Mouse (Mus musculus) erythroblast, embryonic 14.5 days (primary cell): ENCODE data around the gene Parva.

ENCODE experiments used
- GATA1 ChIP-seq: IDR thresholded peaks from 2 replicates; pipeline ENCODE4 v1.6.1; 2012; ENCODE audit warnings: low read length, inconsistent platforms, mixed read lengths
- TAL1 ChIP-seq: IDR thresholded peaks from 3 replicates; pipeline ENCODE4 v1.6.1; 2012; ENCODE audit warnings: low read length, inconsistent platforms, mixed read lengths

GRCm38 (mm10) chr7:112472024-112472707 lies 44.9 kb downstream of the Parva start:
- TF ChIP-seq TAL1 (no peak), GATA1 (no peak)
